Mouse (Mus musculus): ENCODE results near the gene Rps17. TPM values are rescaled to one million over a fixed set of nuclear protein-coding genes. Genes with fewer than 3 reads are reported as not detected.
A peak's percentile ranks its signal among the peaks of the same experiment; 100 is the strongest.

Rps17 gene
- polyA plus RNA-seq (2015; fragmentation: Nextera tagmentation; extraction: Ambion mirVana), result 1,215 and 1,240 TPM in 2 replicates

DNA sequence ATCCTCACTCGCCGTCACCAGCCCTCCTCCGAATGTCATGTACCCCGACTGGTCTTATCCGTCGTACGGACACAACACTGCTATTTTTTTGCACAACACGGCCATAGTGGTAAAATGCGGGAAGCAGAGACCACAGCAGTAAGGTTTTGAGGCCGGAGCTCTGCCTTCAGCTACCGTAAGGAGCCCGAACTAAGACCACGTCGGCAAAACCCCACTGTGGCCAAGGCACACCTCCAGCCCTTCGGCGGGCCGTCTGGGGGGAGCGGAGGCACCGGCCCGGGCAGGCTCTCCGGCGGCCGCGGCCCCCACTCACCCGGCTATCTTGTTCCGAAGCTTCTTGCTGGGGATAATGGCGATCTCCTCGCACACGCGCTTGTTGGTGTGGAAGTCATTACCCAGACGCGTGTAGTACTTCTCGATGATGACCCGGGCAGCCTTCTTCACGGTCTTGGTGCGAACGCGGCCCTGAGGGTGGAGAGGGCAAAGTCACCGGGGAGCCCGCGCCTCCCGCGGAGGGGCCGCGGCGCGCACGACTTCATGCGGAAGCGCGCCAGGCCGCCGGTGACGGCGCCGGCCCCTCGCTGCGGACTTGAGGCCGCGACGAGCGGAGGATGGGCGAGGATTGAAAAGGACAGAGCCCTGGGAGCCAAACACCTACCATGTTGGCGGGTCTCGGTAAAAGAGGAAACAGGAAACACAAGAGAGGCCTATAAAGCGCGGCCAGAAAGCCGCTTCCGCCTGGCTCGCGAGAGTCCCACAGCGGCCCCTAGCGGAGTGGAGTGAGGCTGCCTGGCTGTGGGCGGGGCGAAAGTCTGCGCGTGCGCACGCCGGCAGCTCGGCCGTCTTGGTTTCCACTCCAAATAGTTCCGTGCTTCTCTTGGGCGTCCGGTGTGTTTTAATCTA, at the start of gene Rps17:
TSS of gene Rps17 (minus strand) at position 711 of the 903 bp plus-strand sequence.
- Histone ChIP-seq H3K9me3 (ENCODE audit: control insufficient read depth, low read length) (no peaks in the 10 kb centered on the region), H3K27me3 (ENCODE audit: control insufficient read depth, insufficient read depth, low read depth, low read length) (no peaks in the 10 kb centered on the region), H3K4me3 (ENCODE audit: low read length) (peak within 1 kb of the TSS; percentile 97), H3K9ac (ENCODE audit: low read length) (peak within 1 kb of the TSS; percentile 93), H3K4me1 (replicated peaks; ENCODE audit: control insufficient read depth, insufficient read depth, low read length) (peaks cover 15% of the 10 kb centered on the region), H3K27ac (ENCODE audit: low read length) (peak within 1 kb of the TSS; percentile 72), H3K4me2 (ENCODE audit: low read depth, low read length) (peak within 1 kb of the TSS; percentile 72), H3K36me3 (ENCODE audit: control insufficient read depth, insufficient read depth, low read length) (peaks cover 23% of the 10 kb centered on the region)
- peak; percentile 92 for ATAC-seq (ENCODE audit: low read depth)
- WGBS, result under 1% methylated on average over 85 of the region's 85 CpGs

DNA sequence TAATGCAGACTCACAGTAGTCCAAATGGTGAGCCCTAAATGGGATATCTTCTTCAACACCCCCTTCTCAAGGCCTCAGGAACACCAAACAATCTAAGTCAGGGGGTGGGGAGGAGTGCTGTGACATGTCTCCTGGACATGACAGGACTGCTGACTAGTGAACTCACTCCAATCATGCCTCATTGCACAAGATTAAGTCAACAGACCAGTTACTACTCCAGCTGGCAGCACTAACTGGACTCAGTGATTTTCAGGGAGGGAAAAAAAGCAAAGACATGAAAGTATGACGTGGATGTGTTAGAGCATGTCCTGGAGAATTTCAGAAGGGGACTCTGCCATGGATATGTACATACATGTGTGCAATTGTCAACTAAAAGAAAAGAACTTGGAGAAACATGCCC, 34.3 kb upstream of the Rps17 start:
- Histone ChIP-seq H3K4me3 (ENCODE audit: low read length) (no peak overlapping the region), H3K4me1 (replicated peaks; ENCODE audit: control insufficient read depth, insufficient read depth, low read length) (no peaks in the 10 kb centered on the region), H3K36me3 (ENCODE audit: control insufficient read depth, insufficient read depth, low read length) (no peaks in the 10 kb centered on the region), H3K9me3 (ENCODE audit: control insufficient read depth, low read length) (no peaks in the 10 kb centered on the region), H3K27me3 (ENCODE audit: control insufficient read depth, insufficient read depth, low read depth, low read length) (no peaks in the 10 kb centered on the region), H3K4me2 (ENCODE audit: low read depth, low read length) (no peak overlapping the region), H3K9ac (ENCODE audit: low read length) (no peak overlapping the region), H3K27ac (ENCODE audit: low read length) (no peak overlapping the region)
- ATAC-seq (ENCODE audit: low read depth), result no peak
- WGBS, result 63% methylated on average over 1 of the region's 1 CpGs

DNA sequence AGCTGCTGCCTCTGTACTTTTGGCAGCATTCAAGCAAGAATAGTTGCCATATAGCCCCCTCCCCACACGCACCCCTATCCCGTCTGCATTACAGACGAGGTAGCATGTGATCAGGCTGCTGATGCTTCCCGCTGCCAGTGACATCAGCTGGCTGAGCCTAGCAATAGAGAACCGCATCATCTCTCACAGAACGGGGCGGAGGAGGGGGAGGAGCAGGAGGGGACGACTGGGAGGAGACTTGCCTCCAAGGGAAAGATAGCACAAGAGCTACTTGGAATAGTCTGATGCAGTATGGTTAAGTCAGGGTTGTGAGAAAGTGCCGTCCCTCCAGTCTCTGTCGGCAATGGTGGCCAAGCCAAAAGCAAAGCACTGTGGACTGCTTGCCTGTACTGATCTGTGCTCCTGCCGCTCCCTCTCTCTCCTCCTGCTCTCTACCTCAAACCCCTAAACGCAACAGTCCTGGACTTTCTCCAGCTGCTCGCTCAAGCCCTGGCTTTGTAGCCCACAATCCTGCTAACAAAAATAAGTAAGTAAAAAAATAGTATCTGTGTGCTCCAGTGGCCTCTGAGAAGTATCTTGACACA, 27.4 kb upstream of the Rps17 start:
- no peak overlapping the region for H3K9ac ChIP-seq (ENCODE audit: low read length)
- H3K4me3 ChIP-seq (ENCODE audit: low read length), result no peak overlapping the region

DNA sequence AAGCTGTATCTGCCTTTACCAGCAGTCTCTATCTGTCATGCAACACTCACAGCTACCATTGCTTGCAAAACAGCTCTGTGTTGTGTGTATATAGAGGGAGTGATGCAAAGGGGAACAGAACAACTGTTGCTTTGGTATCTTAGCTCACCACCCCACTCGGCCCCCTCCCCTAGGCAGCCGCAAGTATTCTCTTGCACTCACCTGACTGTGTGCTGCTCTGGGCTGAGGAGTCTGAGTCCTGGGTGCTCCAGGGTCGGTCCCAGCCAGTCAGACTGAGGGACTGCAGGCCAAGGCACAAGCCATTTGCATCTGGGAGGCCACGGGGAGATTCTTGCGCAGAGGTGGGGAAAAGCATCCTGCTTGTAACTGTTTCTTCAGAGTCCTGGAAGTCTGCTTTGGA, 26.8 kb upstream of the Rps17 start:
- Histone ChIP-seq H3K4me3 (ENCODE audit: low read length) (no peak overlapping the region), H3K4me2 (ENCODE audit: low read depth, low read length) (no peak overlapping the region), H3K4me1 (replicated peaks; ENCODE audit: control insufficient read depth, insufficient read depth, low read length) (no peaks in the 10 kb centered on the region; the same call in 1 of the 2 replicates), H3K27me3 (ENCODE audit: control insufficient read depth, insufficient read depth, low read depth, low read length) (peaks cover 4% of the 10 kb centered on the region; the same call in 1 of the 2 replicates), H3K9me3 (ENCODE audit: control insufficient read depth, low read length) (no peaks in the 10 kb centered on the region), H3K27ac (ENCODE audit: low read length) (no peak overlapping the region), H3K9ac (ENCODE audit: low read length) (no peak overlapping the region), H3K36me3 (ENCODE audit: control insufficient read depth, insufficient read depth, low read length) (no peaks in the 10 kb centered on the region)
- no peak for ATAC-seq (ENCODE audit: low read depth)
- WGBS, result 20% methylated on average over 5 of the region's 5 CpGs

More for the DNA sequence above, 27.4 kb upstream of the Rps17 start:
- ATAC-seq (ENCODE audit: low read depth), result peak; percentile 64
- no peaks in the 10 kb centered on the region for H3K36me3 ChIP-seq (ENCODE audit: control insufficient read depth, insufficient read depth, low read length)
- H3K9me3 ChIP-seq (ENCODE audit: control insufficient read depth, low read length), result no peaks in the 10 kb centered on the region
- peak overlapping the region; percentile 39 for H3K4me2 ChIP-seq (ENCODE audit: low read depth, low read length)
- H3K27me3 ChIP-seq (ENCODE audit: control insufficient read depth, insufficient read depth, low read depth, low read length), result peaks cover 4% of the 10 kb centered on the region; the same call in 1 of the 2 replicates
- WGBS, result 8% methylated on average over 13 of the region's 13 CpGs
- H3K4me1 ChIP-seq (replicated peaks; ENCODE audit: control insufficient read depth, insufficient read depth, low read length), result no peaks in the 10 kb centered on the region; the same call in 1 of the 2 replicates
- H3K27ac ChIP-seq (ENCODE audit: low read length), result no peak overlapping the region

DNA sequence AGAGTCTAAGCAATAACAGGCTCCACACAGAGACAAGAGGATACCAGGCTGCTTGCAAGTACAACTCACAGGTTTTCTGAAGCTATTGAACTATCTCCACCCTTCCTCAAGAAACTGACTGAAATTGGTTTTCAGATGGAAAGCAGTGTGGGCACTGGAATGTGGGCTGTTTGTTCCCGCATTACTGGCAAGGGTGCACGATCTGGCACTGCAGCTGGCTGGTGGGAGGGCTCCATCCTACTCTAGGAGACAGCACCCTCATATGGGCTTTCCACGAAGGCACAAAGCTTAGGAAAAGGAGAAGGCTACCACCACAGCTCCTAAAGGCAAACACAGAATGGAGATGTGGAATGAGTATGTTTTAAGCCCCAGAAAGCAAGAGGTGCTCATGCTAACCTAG, 24.7 kb upstream of the Rps17 start:
- no peaks in the 10 kb centered on the region for H3K9me3 ChIP-seq (ENCODE audit: control insufficient read depth, low read length)
- WGBS, result 48% methylated on average over 3 of the region's 3 CpGs
- no peaks in the 10 kb centered on the region for H3K36me3 ChIP-seq (ENCODE audit: control insufficient read depth, insufficient read depth, low read length)
- no peak overlapping the region for H3K27ac ChIP-seq (ENCODE audit: low read length)
- H3K9ac ChIP-seq (ENCODE audit: low read length), result no peak overlapping the region
- H3K27me3 ChIP-seq (ENCODE audit: control insufficient read depth, insufficient read depth, low read depth, low read length), result peaks cover 4% of the 10 kb centered on the region; the same call in 1 of the 2 replicates
- H3K4me2 ChIP-seq (ENCODE audit: low read depth, low read length), result no peak overlapping the region
- H3K4me1 ChIP-seq (replicated peaks; ENCODE audit: control insufficient read depth, insufficient read depth, low read length), result no peaks in the 10 kb centered on the region; the same call in 1 of the 2 replicates
- H3K4me3 ChIP-seq (ENCODE audit: low read length), result no peak overlapping the region
- no peak for ATAC-seq (ENCODE audit: low read depth)

DNA sequence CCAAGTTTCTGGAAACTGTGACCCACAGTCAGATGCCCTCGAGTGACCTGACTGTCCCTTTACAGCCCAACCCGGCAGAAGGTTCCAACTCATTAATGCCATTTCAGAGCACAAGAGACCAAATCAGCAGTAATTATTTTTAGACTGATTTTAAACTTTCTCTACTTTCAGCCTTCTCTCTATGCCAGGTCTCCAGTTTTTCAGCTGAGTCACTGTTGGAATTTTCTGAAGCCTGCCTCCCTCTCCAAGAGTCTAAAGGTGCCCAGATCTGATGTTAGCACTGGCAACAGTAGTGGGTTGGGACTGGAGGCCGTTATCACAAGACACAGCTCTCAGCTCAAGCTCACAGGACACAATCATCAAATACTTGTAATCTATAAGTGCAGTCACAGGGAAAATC, 22.9 kb upstream of the Rps17 start:
- H3K4me3 ChIP-seq (ENCODE audit: low read length), result no peak overlapping the region
- no peak overlapping the region for H3K4me2 ChIP-seq (ENCODE audit: low read depth, low read length)
- H3K27me3 ChIP-seq (ENCODE audit: control insufficient read depth, insufficient read depth, low read depth, low read length), result peaks cover 4% of the 10 kb centered on the region; the same call in 1 of the 2 replicates
- H3K4me1 ChIP-seq (replicated peaks; ENCODE audit: control insufficient read depth, insufficient read depth, low read length), result no peaks in the 10 kb centered on the region; the same call in 1 of the 2 replicates
- no peaks in the 10 kb centered on the region for H3K36me3 ChIP-seq (ENCODE audit: control insufficient read depth, insufficient read depth, low read length)
- 61% methylated on average over 3 of the region's 3 CpGs for WGBS
- no peaks in the 10 kb centered on the region for H3K9me3 ChIP-seq (ENCODE audit: control insufficient read depth, low read length)
- ATAC-seq (ENCODE audit: low read depth), result no peak
- no peak overlapping the region for H3K9ac ChIP-seq (ENCODE audit: low read length)
- H3K27ac ChIP-seq (ENCODE audit: low read length), result no peak overlapping the region

DNA sequence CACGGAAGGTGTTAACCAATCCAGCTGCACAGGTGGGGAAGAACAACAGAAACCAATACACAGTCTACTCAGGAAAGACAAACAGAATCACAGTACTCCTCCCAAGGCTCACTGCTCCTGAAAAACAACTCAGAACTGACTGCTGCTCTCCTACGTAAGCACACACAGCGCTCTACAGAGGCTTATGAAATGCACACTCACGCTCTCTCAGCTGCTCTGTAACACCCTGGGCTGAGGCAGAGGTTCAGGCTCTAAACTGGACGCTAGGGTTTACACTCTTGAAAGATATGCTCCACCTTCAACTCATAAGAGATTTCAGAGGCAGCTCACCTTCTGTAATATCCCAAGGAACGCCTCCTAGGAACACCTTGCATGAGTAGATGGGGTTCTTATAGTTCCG, 11.9 kb upstream of the Rps17 start:
- no peak for ATAC-seq (ENCODE audit: low read depth)
- Histone ChIP-seq H3K27me3 (ENCODE audit: control insufficient read depth, insufficient read depth, low read depth, low read length) (no peaks in the 10 kb centered on the region), H3K4me2 (ENCODE audit: low read depth, low read length) (no peak overlapping the region), H3K4me1 (replicated peaks; ENCODE audit: control insufficient read depth, insufficient read depth, low read length) (no peaks in the 10 kb centered on the region), H3K9ac (ENCODE audit: low read length) (no peak overlapping the region), H3K4me3 (ENCODE audit: low read length) (no peak overlapping the region), H3K27ac (ENCODE audit: low read length) (no peak overlapping the region), H3K9me3 (ENCODE audit: control insufficient read depth, low read length) (no peaks in the 10 kb centered on the region), H3K36me3 (ENCODE audit: control insufficient read depth, insufficient read depth, low read length) (no peaks in the 10 kb centered on the region)
- 50% methylated on average over 7 of the region's 7 CpGs for WGBS

DNA sequence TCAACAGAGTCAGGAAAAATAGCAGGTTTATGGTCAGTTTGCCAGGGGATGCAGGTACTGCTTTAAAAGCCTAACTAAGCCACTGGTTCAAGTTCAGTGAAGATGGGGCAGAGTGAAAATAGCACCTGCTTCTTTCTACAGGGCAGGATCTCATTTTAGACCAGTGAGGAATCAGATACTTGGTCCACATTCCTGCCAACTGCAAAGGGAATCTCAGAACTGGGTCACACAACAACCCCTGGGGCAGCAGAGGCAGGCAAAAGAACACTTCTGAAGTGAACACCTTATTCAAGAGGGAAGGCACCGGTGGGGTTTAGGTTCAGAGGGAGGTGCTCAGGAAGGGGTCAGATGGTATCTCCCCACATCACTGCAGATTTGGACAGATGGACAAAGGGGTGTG, 11.3 kb upstream of the Rps17 start:
- no peaks in the 10 kb centered on the region for H3K9me3 ChIP-seq (ENCODE audit: control insufficient read depth, low read length)
- no peaks in the 10 kb centered on the region for H3K4me1 ChIP-seq (replicated peaks; ENCODE audit: control insufficient read depth, insufficient read depth, low read length)
- H3K4me3 ChIP-seq (ENCODE audit: low read length), result no peak overlapping the region
- no peak for ATAC-seq (ENCODE audit: low read depth)
- no peaks in the 10 kb centered on the region for H3K36me3 ChIP-seq (ENCODE audit: control insufficient read depth, insufficient read depth, low read length)
- H3K27me3 ChIP-seq (ENCODE audit: control insufficient read depth, insufficient read depth, low read depth, low read length), result no peaks in the 10 kb centered on the region
- H3K9ac ChIP-seq (ENCODE audit: low read length), result no peak overlapping the region
- no peak overlapping the region for H3K27ac ChIP-seq (ENCODE audit: low read length)
- WGBS, result 44% methylated on average over 1 of the region's 1 CpGs
- no peak overlapping the region for H3K4me2 ChIP-seq (ENCODE audit: low read depth, low read length)

DNA sequence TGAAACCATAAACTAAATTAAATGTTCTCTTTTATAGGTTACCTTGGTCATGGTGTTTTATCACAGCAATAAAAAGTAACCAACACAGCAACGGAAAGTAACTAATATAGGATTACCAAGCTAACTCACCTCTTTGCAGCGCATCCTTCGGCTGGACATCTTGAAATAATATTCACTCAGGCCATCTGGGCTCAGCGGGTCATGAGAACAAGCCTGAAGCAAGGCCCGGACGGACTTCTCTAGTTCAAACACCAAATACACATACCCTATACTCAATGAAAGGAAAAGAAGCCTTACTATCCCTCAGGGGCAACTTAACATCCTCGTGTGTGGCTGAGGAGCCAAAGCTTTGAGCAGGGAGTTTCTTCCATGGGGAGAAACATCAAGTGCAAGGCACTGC, 10.7 kb upstream of the Rps17 start:
- H3K27me3 ChIP-seq (ENCODE audit: control insufficient read depth, insufficient read depth, low read depth, low read length), result no peaks in the 10 kb centered on the region
- H3K36me3 ChIP-seq (ENCODE audit: control insufficient read depth, insufficient read depth, low read length), result no peaks in the 10 kb centered on the region
- ATAC-seq (ENCODE audit: low read depth), result no peak
- no peaks in the 10 kb centered on the region for H3K4me1 ChIP-seq (replicated peaks; ENCODE audit: control insufficient read depth, insufficient read depth, low read length)
- WGBS, result 84% methylated on average over 7 of the region's 7 CpGs
- no peak overlapping the region for H3K4me2 ChIP-seq (ENCODE audit: low read depth, low read length)
- no peak overlapping the region for H3K4me3 ChIP-seq (ENCODE audit: low read length)
- H3K9me3 ChIP-seq (ENCODE audit: control insufficient read depth, low read length), result no peaks in the 10 kb centered on the region
- H3K27ac ChIP-seq (ENCODE audit: low read length), result no peak overlapping the region
- no peak overlapping the region for H3K9ac ChIP-seq (ENCODE audit: low read length)

Data from lung, embryonic 16.5 days (tissue).